ENCODE assay signal across 8 mouse cellular contexts in the genomic region with DNA sequence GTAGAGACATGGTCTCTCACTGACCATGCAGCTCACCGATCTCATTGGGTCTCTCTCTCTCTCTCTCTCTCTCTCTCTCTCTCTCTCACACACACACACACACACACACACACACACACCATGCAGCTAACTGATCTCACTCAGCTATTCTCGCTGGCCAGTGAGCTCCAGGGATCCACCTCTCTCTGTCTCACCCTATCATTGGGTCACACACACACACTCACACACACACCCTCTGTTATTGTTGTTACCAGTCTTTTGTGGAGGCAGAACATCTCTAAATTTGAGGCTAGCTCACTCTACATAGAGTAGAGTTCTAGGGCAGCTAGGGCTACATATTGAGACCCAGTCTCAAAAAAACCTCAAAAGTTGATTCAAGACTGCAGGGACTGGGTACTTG. TPM values are rescaled to one million over a fixed set of nuclear protein-coding genes. Genes with fewer than 3 reads are reported as not detected.
DNase-seq lines count a peak whose midpoint lies in the region; ATAC-seq and TF ChIP-seq lines count a peak whose summit lies in the region.

No protein-coding gene starts in this region.

- H3K36me3 ChIP-seq in heart, embryonic 14.5 days (ENCODE audit: control insufficient read depth, insufficient read depth, low read length): peaks cover 3% of the 10 kb centered on the region; the same call in 1 of the 2 replicates
- H3K36me3 ChIP-seq in hindbrain, embryonic 13.5 days: 0 out of 2 replicates have a peak, but pooled peaks cover under 1% of the 10 kb centered on the region
- no peaks in the 10 kb centered on the region for H3K36me3 ChIP-seq in macrophage (ENCODE audit: inconsistent target)

- no peak for ATAC-seq in heart, embryonic 14.5 days (ENCODE audit: insufficient number of reproducible peaks, insufficient read depth, low FRiP score, low read depth)
- no peak for ATAC-seq in hindbrain, embryonic 13.5 days (ENCODE audit: low FRiP score)

- TF ChIP-seq POLR2A in bone marrow, adult 2 months (IDR thresholded peaks at IDR 0.05; ENCODE audit: borderline replicate concordance, control insufficient read depth, low read depth, low read length): no peak

- H3K9me3 ChIP-seq in heart, embryonic 14.5 days (ENCODE audit: control insufficient read depth, low read length): no peaks in the 10 kb centered on the region
- H3K9me3 ChIP-seq in hindbrain, embryonic 13.5 days: no peaks in the 10 kb centered on the region

- H3K27ac ChIP-seq in heart, embryonic 14.5 days (replicated peaks in 1 of 2; ENCODE audit: control insufficient read depth in 1 of 2, insufficient read depth in 1 of 2, low read depth in 2 of 2, low read length in 2 of 2): no peak overlapping the region
- H3K27ac ChIP-seq in bone marrow, adult 2 months (ENCODE audit: control insufficient read depth, insufficient read depth, low read depth, low read length, poor library complexity): no peak overlapping the region
- H3K27ac ChIP-seq in hindbrain, embryonic 13.5 days: no peak overlapping the region
- 0 out of 2 replicates have a peak overlapping the region, but pooled peaks have one; percentile 66 for H3K27ac ChIP-seq in macrophage

- no peak for TF ChIP-seq CTCF in bone marrow, adult 2 months (IDR thresholded peaks at IDR 0.05; ENCODE audit: control insufficient read depth, insufficient read depth, low read length)

- H3K4me2 ChIP-seq in heart, embryonic 14.5 days (ENCODE audit: low read length): peak overlapping the region; percentile 81
- peak overlapping the region; percentile 97 for H3K4me2 ChIP-seq in hindbrain, embryonic 13.5 days

- H3K9ac ChIP-seq in heart, embryonic 14.5 days (ENCODE audit: low read length): no peak overlapping the region
- H3K9ac ChIP-seq in hindbrain, embryonic 13.5 days: no peak overlapping the region; the same call in 1 of the 2 replicates

- 49% methylated on average over 2 of the region's 2 CpGs for WGBS in heart, embryonic 14.5 days
- 26% methylated on average over 2 of the region's 2 CpGs for WGBS in bone marrow, adult 2 months
- WGBS in hindbrain, embryonic 13.5 days: 68% methylated on average over 2 of the region's 2 CpGs
- 44% methylated on average over 1 of the region's 2 CpGs for WGBS in macrophage (ENCODE audit: missing documents)

- H3K4me1 ChIP-seq in heart, embryonic 14.5 days (ENCODE audit: control insufficient read depth in 2 of 2, insufficient read depth in 2 of 2, low read length in 2 of 2): peaks cover 9 to 30% of the 10 kb centered on the region in 2 experiments
- peaks cover 8% of the 10 kb centered on the region for H3K4me1 ChIP-seq in bone marrow, adult 2 months (ENCODE audit: control insufficient read depth, insufficient read depth, low read length)
- H3K4me1 ChIP-seq in hindbrain, embryonic 13.5 days (replicated peaks): peaks cover 49% of the 10 kb centered on the region

- DNase-seq in heart, adult 8-10 months (ENCODE audit: low spot score): no peak
- no peak for DNase-seq in adrenal gland, adult 8-10 months
- DNase-seq in spleen, adult 12 weeks (ENCODE audit: low spot score): no peak
- DNase-seq in c-Kit-positive CD71-positive TER-119-positive erythroid progenitor cells, embryonic 14.5 days (ENCODE audit: low spot score): no peak

- H3K79me2 ChIP-seq in macrophage (ENCODE audit: inconsistent target): peaks cover 67% of the 10 kb centered on the region

- peak overlapping the region in 1 of 2 experiments; percentile 99; a peak in 1 of 4 replicates for H3K4me3 ChIP-seq in heart, embryonic 14.5 days (ENCODE audit: control insufficient read depth in 1 of 2, insufficient read depth in 1 of 2, low read depth in 1 of 2, low read length in 2 of 2)
- H3K4me3 ChIP-seq in bone marrow, adult 2 months (replicated peaks; ENCODE audit: control insufficient read depth, low read depth, low read length): peak overlapping the region; percentile 6
- peak overlapping the region; percentile 94; the same call in 1 of the 2 replicates for H3K4me3 ChIP-seq in hindbrain, embryonic 13.5 days
- peak overlapping the region; percentile 96 for H3K4me3 ChIP-seq in macrophage (ENCODE audit: inconsistent target)

- H3K27me3 ChIP-seq in heart, embryonic 14.5 days (ENCODE audit: control insufficient read depth, insufficient read depth, low read length): no peaks in the 10 kb centered on the region
- no peaks in the 10 kb centered on the region for H3K27me3 ChIP-seq in hindbrain, embryonic 13.5 days

RNA-seq across cellular contexts. Expression of a gene that starts 1.8 kb away (rescaled TPM):
- polyA plus RNA-seq in heart, embryonic 14.5 days (2014; fragmentation: Nextera tagmentation; extraction: Ambion mirVana): 57.1 and 58.2 TPM in 2 replicates
- total RNA-seq in heart, adult 8-10 months (2022): 10 to 100 TPM; 60.3 to 71.0 (median 61.2) TPM
- polyA plus RNA-seq in bone marrow, adult 2 months (2011; ENCODE audit: insufficient read depth, insufficient read length, low replicate concordance, missing spikeins): 86.9 and 130 TPM in 2 replicates
- 64.9 and 72.1 TPM in 2 replicates for polyA plus RNA-seq in hindbrain, embryonic 13.5 days (2015; fragmentation: Nextera tagmentation; extraction: Ambion mirVana)
- total RNA-seq in macrophage (2018; cell fraction: chromatin; rRNA removed): 100 to 1,000 TPM; 187 to 515 (median 394) TPM
- total RNA-seq in macrophage (2018; cell fraction: cytosol; rRNA removed): 100 to 1,000 TPM in 21 of 26 experiments, 10 to 100 TPM in 5; 84.7 to 144 (median 113) TPM
- total RNA-seq in macrophage (2018; cell fraction: nucleus; rRNA removed): 100 to 1,000 TPM; 106 to 277 (median 208) TPM
- 101 to 145 TPM (median 112 TPM) in 3 replicates for polyA plus RNA-seq in macrophage (2018)
- total RNA-seq in adrenal gland, adult 8-10 months (2022): 100 to 1,000 TPM; 106 to 132 (median 114) TPM

RNA-seq across cellular contexts. Expression of a gene that starts 14.9 kb away (rescaled TPM):
- 22.7 and 24.3 TPM in 2 replicates for polyA plus RNA-seq in heart, embryonic 14.5 days (2014; fragmentation: Nextera tagmentation; extraction: Ambion mirVana)
- total RNA-seq in heart, adult 8-10 months (2022): 1 to 10 TPM; 7.4 to 9.3 (median 8.9) TPM
- 24.8 and 56.3 TPM in 2 replicates for polyA plus RNA-seq in bone marrow, adult 2 months (2011; ENCODE audit: insufficient read depth, insufficient read length, low replicate concordance, missing spikeins)
- 50.6 and 54.0 TPM in 2 replicates for polyA plus RNA-seq in hindbrain, embryonic 13.5 days (2015; fragmentation: Nextera tagmentation; extraction: Ambion mirVana)
- 10 to 100 TPM; 12.0 to 53.9 (median 28.6) TPM for total RNA-seq in macrophage (2018; cell fraction: chromatin; rRNA removed)
- total RNA-seq in macrophage (2018; cell fraction: cytosol; rRNA removed): 1 to 10 TPM; 2.9 to 7.9 (median 6.6) TPM
- total RNA-seq in macrophage (2018; cell fraction: nucleus; rRNA removed): 10 to 100 TPM in 23 of 26 experiments, 1 to 10 TPM in 3; 5.9 to 31.4 (median 17.0) TPM
- polyA plus RNA-seq in macrophage (2018): 6.1 to 12.6 TPM (median 9.4 TPM) in 3 replicates
- total RNA-seq in adrenal gland, adult 8-10 months (2022): 10 to 100 TPM; 18.2 to 23.4 (median 19.0) TPM

RNA-seq across cellular contexts. Expression of a gene that starts 58.9 kb away (rescaled TPM):
- 103 and 109 TPM in 2 replicates for polyA plus RNA-seq in heart, embryonic 14.5 days (2014; fragmentation: Nextera tagmentation; extraction: Ambion mirVana)
- total RNA-seq in heart, adult 8-10 months (2022): 10 to 100 TPM; 28.2 to 31.4 (median 29.8) TPM
- 24.2 and 40.1 TPM in 2 replicates for polyA plus RNA-seq in bone marrow, adult 2 months (2011; ENCODE audit: insufficient read depth, insufficient read length, low replicate concordance, missing spikeins)
- 253 and 276 TPM in 2 replicates for polyA plus RNA-seq in hindbrain, embryonic 13.5 days (2015; fragmentation: Nextera tagmentation; extraction: Ambion mirVana)
- 100 to 1,000 TPM in 25 of 26 experiments, 10 to 100 TPM in 1; 91.4 to 349 (median 167) TPM for total RNA-seq in macrophage (2018; cell fraction: chromatin; rRNA removed)
- total RNA-seq in macrophage (2018; cell fraction: cytosol; rRNA removed): 10 to 100 TPM; 25.3 to 42.3 (median 32.5) TPM
- 100 to 1,000 TPM in 16 of 26 experiments, 10 to 100 TPM in 10; 78.0 to 241 (median 106) TPM for total RNA-seq in macrophage (2018; cell fraction: nucleus; rRNA removed)
- polyA plus RNA-seq in macrophage (2018): 35.3 to 40.5 TPM (median 35.7 TPM) in 3 replicates
- 10 to 100 TPM; 47.3 to 86.4 (median 66.0) TPM for total RNA-seq in adrenal gland, adult 8-10 months (2022)
